Mouse (Mus musculus) hematopoietic stem cell, adult 5-6 weeks (primary cell): ENCODE data around the gene Ptprh. TPM values are rescaled to one million over a fixed set of nuclear protein-coding genes. Genes with fewer than 3 reads are reported as not detected.
"Not testable (repeated sequence)": the region's sequence is repeated elsewhere in the genome, so short reads cannot be mapped to it uniquely, and the experiment has no call there.

Experiments
- ATAC-seq, 2 experiments: fragments of 125-278 bp in 1 of 2; replicated peaks in 1 of 2; 2 replicates each; pipeline ENCODE4 v1.8.0; 2016 to 2017; ENCODE audit warnings: inconsistent platforms in 2 of 2, mild to moderate bottlenecking in 2 of 2, moderate number of reproducible peaks in 2 of 2, low read depth in 1 of 2, moderate TSS enrichment in 1 of 2; ENCODE audit not compliant: low FRiP score in 2 of 2, poor library complexity in 2 of 2, severe bottlenecking in 2 of 2, insufficient read depth in 1 of 2, low TSS enrichment in 1 of 2
- total RNA-seq: library from RNA; stranded (forward); fragments of 172-1452, 232-1000 nt; gene quantifications from 2 replicates; pipeline ENCODE4 v1.2.3, GENCODE M21; 2017

Ptprh gene
- total RNA-seq, 1 experiment from 2014 or later, result not detected

DNA sequence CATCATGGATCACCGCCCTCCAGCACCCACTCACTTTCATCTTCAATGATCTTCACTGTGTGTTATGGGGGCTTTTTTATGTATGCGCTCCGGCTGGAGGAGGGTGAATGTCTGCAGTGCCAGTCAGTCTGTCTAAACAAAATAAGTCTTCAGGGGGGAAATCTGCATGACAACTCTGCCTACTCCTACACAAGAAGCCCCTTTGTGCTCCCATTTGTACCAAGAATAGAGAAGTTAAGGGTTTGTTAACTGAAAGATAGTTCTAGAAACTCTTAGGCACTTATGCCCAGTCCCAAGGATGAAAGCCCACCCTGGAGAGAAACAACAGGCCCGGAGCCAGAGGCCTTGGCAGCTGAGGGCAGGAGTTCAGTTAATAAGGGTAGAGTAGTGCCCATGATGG, 67.5 kb downstream of the Ptprh start:
- ATAC-seq, result no peak

DNA sequence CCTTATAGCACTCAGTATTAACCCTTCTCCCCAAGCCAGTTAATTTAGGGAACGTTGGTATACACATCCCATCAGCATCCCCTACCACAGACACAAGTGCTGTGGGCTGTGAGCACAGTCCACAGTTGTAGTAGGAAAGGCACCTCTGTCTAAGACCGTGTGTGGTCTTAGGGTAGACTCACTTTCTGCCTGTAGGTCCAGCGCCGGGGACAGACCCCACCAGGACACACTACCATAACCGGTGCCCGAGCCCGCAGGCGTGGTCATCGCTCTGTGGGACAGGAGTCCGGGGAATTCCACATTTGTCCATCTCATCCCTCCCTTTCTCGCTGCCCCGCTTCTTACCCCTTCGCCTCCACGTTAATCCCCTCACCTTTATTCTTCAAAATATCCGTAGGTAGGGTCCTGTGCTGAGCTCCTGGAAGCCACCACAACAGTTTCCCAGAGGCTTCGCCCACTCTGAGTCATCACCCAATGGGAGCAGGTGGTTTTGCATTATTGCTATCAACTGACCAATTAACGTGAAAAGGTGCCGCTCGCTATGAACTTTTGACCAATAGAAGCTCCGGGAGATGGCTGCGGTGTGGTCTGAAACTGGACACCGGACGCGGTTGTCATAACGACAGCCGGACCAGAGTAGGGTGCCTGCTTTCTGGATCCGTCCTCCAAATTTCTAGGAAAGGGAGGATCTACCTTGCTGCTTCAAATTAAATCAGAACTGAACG, 71.7 kb downstream of the Ptprh start, which contains the start of gene Dnaaf3:
TSS of gene Dnaaf3 (minus strand) at position 449 of the 725 bp plus-strand sequence.
- ATAC-seq, result peak; percentile 70 to 81

- ATAC-seq, result not testable (repeated sequence)
These were observed 73.7 kb downstream of the Ptprh start for GRCm38 (mm10) chr7:4530166-4530565.

DNA sequence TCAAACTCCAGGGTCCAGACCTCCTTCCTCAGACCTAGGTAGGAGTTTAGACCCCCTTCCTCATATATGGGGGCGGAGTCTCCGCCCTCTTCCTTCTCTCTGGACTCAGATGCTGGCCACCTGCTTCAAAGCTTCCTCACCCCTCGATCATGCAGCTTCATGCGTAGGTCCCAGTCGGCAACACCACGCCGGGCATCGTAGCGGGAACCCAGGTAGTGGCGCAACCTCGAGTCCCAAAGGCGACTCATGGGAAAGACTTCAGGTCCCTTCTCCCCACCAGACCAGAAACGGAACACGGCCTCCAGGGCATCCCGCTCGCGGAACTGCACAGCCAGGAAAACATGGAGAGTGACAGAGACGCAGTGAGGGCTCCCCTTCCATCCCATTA, 76.5 kb downstream of the Ptprh start:
- 0 out of 4 replicates have a peak, but pooled peaks of 1 of the 2 experiments have one; percentile 5 for ATAC-seq

GRCm38 (mm10) chr7:4526341-4527301, 77.2 kb downstream of the Ptprh start:
- peak; percentile 93 to 97 for ATAC-seq

- peak; percentile 28 to 41; a peak in 1 of 4 replicates for ATAC-seq
These were observed 79.5 kb downstream of the Ptprh start, which contains the start of gene Tnni3 for GRCm38 (mm10) chr7:4524212-4524922. Tnni3 (minus strand) TSS chr7:4524229.

GRCm38 (mm10) chr7:4523205-4524130, 80.4 kb downstream of the Ptprh start:
- no peak for ATAC-seq

- ATAC-seq, result no peak
These were observed 81.5 kb downstream of the Ptprh start for GRCm38 (mm10) chr7:4522292-4522691.

- ATAC-seq, result no peak
These were observed 82.4 kb downstream of the Ptprh start for GRCm38 (mm10) chr7:4521231-4522003.

GRCm38 (mm10) chr7:4518487-4518886, 85.4 kb downstream of the Ptprh start:
- ATAC-seq, result no peak

DNA sequence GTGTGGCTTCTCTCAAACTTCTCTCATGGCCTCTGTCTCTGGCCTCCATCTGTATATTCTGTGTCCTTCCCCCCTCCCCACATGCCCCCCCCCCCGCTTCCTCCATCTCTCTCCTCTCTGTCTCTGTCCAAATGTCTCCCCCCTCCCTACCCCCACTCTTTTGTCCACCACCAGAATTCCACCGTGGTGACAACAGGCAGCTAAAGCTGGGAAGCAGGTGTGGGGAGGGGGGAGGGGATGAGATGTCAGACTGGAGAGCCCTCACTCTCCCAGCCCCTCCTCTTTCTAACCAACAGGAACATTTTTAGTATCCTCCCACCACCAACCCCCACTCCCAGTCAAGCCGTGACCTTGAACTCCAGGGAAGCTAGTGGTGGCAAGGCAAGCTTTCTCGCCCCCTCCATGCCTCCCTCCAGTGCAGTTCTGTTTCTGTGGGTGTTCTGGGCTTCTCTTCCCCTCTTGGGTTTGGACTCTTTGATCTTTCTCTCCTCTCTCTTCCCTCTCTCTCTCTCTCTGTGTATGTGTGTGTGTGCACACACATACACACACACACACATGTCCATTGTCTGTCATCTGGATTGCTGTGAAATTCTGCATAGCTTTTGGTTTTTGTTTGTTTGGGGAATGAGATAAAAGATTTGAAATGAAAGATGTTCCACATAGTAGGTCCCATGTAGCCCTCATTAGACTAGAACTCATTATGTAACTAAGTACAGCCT, 87.3 kb downstream of the Ptprh start, which contains the start of gene Tnnt1:
TSS of gene Tnnt1 (minus strand) at position 51 of the 719 bp plus-strand sequence.
- ATAC-seq, result no peak

GRCm38 (mm10) chr7:4515853-4516252, 88.0 kb downstream of the Ptprh start:
- ATAC-seq, result no peak

DNA sequence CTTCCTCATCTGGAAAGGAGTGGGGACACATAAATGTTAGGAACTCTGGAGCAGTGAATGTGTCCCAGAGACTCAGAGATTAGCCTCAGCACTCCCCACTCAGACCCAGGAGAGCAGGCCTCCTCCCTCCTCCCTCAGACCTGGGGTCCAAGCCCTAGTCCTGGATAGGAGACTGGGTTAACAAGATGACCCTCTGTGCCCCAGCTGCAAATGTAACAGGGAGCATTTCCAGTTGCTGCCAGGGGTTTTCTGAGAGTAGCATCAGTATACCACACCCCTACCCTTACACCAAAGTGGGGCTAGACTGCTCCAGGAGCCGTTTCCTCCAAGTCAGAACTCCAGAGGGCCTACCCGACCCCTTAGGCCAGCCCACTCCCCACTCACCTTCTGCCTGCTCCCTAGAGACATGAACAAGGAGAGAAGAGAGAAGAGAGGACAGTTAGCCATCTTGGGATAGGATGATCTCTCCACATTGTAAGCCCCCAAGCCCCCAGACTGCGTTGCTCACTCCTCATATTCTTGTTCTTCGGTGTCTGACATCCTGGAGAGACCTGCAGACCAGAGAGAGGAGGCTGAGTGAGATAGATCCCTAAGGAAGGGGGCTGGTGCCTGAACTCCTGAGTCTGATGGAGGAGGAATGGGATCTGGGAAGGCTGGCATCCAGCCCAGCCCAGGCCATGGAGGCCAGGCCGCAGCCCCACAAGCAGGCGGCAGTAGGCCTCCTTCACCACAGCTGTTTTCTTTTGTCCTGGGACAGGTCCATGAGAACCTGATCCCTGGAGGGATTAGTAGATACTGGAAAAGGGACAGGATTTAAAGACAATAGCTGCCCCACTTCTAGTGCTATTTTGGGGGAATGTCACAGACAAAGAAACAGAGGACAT, 89.8 kb downstream of the Ptprh start:
- no peak for ATAC-seq

DNA sequence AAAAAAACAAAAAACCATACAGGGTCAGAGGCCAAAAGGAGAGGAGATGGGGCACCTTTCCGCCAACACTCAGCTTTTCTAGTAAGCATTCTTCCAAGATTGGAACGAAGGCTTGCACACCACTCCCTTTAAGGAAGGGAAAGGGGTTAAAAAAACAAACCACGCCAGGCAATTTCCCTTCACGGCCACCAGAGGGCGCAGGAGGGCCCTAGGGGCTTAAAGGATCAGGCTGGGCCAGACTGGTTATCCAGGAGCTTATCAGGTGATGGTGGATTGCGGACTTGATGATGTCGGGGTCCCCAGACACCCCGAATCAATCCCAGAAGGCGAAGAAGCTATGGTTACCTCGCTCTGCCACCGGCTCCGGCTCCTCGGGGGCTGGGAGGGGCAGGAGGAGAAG, 90.6 kb downstream of the Ptprh start:
- ATAC-seq, result peak; percentile 58 to 62; a peak in 2 of 4 replicates
